Mouse (Mus musculus) testis, adult 2 months (tissue): Measurements from ENCODE around the gene Tcf12. TPM values are rescaled to one million over a fixed set of nuclear protein-coding genes. Genes with fewer than 3 reads are reported as not detected.
A peak's percentile ranks its signal among the peaks of the same experiment; 100 is the strongest.

Source experiments
- H3K27ac ChIP-seq: fragments of 200-500 bp; 2 replicates; pipeline ENCODE4 v1.5.1; 2012; ENCODE audit warnings: low read depth, low read length; ENCODE audit not compliant: control insufficient read depth, insufficient read depth
- H3K27me3 ChIP-seq: fragments of 200-500 bp; 2 replicates; pipeline ENCODE4 v1.6.1; 2012; ENCODE audit warnings: mild to moderate bottlenecking, low read length, moderate library complexity; ENCODE audit not compliant: control insufficient read depth, insufficient read depth
- H3K36me3 ChIP-seq: fragments of 200-500 bp; 2 replicates; pipeline ENCODE4 v1.6.1; 2012; ENCODE audit warnings: mild to moderate bottlenecking, low read length; ENCODE audit not compliant: control insufficient read depth, insufficient read depth
- H3K4me1 ChIP-seq: fragments of 200-500 bp; 2 replicates; pipeline ENCODE4 v1.6.1; 2012; ENCODE audit warnings: low read length; ENCODE audit not compliant: control insufficient read depth, insufficient read depth
- H3K4me3 ChIP-seq: fragments of 200-500 bp; 2 replicates; pipeline ENCODE4 v1.5.1; 2012; ENCODE audit warnings: low read depth, mild to moderate bottlenecking, low read length, moderate library complexity, mixed read lengths; ENCODE audit not compliant: control insufficient read depth
- CTCF ChIP-seq: fragments of 200-500 bp; IDR thresholded peaks from 2 replicates; pipeline ENCODE4 v1.5.1; 2012; ENCODE audit warnings: low read depth, mild to moderate bottlenecking, inconsistent platforms, low read length, moderate library complexity; ENCODE audit not compliant: control insufficient read depth, insufficient read depth, insufficient replicate concordance
- POLR2A ChIP-seq: fragments of 200-500 bp; IDR thresholded peaks from 2 replicates; pipeline ENCODE4 v1.6.1; 2012; ENCODE audit warnings: low read depth, mild to moderate bottlenecking, inconsistent platforms, low read length, moderate library complexity; ENCODE audit not compliant: control insufficient read depth
- polyA plus RNA-seq: library from polyadenylated mRNA; depleted of rRNA; stranded (reverse); fragments of >200 nt; gene quantifications from 2 replicates; pipeline ENCODE4 v1.2.3, GENCODE M21; 2012

The Tcf12 gene
- polyA plus RNA-seq, 1 experiment, result 20.0 TPM

DNA sequence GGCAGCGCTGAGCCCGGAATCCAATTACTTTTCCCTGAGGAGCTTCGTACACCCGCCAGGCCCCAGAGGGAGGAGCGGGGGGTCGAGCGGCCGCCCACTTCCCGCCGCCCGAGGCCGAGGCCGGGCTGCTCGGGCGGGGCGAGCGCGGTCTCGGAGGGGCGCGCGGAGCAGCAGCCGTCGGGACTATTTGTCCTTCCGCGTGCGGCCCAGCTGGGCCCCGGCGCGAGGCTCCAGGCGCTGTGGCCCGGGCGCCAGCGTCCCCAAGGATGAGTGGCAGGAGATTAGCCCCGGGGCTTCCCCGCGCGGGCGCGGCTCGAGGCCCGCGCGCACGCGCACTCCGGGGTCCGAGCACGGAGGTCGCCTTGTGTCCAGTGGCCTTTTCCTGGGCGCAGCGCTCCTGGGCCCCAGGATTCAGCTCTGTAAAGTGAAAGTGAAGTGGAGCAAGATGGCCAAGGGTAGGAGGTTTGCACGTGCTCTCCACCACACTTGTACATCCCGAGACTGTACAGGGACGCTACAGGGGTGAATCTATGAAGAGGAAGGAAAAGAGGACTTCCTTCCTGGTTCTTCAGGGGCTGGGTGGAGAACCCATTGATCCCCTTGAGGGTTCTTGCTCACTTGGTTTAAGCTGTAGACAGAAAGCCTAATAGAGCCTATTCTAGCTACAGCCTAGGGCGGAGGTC, 21.6 kb upstream of the Tcf12 start:
- no peaks in the 10 kb centered on the region; the same call in none of the 2 replicates for H3K4me1 ChIP-seq
- no peaks in the 10 kb centered on the region for H3K36me3 ChIP-seq
- H3K27me3 ChIP-seq, result no peaks in the 10 kb centered on the region
- H3K4me3 ChIP-seq, result peak overlapping the region; percentile 70
- TF ChIP-seq CTCF, result no peak
- TF ChIP-seq POLR2A, result no peak; the same call in 1 of the 2 replicates
- H3K27ac ChIP-seq, result peak overlapping the region; percentile 83

DNA sequence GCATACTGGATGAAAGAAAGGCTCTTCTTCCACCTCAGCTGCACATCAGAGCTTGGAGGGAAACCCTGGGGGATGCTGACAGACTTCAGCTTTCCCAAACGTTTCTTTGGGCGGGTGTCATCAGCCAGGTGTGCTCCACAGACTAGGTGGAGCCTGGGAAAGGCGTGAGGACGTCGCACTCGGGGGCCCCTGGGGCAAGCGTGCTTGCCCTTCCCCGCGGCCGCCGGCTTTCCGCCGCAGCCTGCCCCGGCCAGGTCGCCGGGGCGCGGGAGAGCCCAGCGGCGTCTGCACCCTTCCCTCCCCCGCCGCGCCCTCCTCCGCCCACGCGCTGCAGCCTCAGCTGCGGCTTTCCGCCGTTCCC, 21.0 kb upstream of the Tcf12 start:
- peak overlapping the region; percentile 70 for H3K4me3 ChIP-seq
- H3K27ac ChIP-seq, result peak overlapping the region; percentile 83
- H3K4me1 ChIP-seq, result no peaks in the 10 kb centered on the region; the same call in none of the 2 replicates
- H3K27me3 ChIP-seq, result no peaks in the 10 kb centered on the region
- TF ChIP-seq CTCF (no peak), POLR2A (no peak; the same call in 1 of the 2 replicates)
- H3K36me3 ChIP-seq, result no peaks in the 10 kb centered on the region

DNA sequence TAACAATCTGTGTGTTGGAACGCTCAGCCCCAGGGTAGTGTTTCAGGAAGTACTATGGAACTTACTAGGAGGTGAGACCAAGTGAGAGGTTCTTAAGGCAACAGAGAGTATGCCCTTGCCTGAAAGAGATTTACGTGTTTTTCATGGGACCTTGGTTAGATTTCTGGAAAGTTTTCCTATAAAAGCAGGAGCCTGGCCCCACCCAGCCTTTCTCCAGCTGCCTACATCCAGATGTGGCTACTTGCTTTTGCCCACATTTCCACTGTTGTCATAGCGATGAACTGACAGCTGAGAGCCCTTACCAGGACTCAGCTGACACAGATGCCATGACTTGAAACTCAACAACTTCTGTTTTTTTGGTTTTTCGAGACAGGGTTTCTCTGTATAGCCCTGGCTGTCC, 18.2 kb upstream of the Tcf12 start:
- H3K4me3 ChIP-seq, result no peak overlapping the region
- H3K27me3 ChIP-seq, result no peaks in the 10 kb centered on the region
- H3K4me1 ChIP-seq, result no peaks in the 10 kb centered on the region; the same call in none of the 2 replicates
- H3K36me3 ChIP-seq, result no peaks in the 10 kb centered on the region
- TF ChIP-seq POLR2A (no peak), CTCF (no peak)
- no peak overlapping the region for H3K27ac ChIP-seq

DNA sequence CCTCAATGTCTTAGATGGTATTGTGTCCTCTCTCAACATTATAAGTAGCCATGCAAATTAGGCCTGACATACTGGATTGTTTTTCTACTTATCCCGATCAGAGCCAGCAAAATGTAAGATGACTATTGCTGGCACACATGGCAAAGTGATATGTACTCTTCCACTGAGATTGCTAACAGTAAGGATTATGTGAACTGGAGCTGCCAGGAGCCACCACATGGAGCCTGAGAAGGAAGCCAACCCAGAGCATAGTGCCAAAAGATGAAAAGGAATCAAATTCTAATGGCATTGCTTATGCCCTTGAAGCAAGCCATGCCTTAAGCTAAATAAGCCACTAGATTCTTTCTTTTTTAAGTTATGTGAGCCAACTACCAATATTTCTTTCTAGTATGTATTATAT, 13.8 kb upstream of the Tcf12 start:
- H3K27me3 ChIP-seq, result no peaks in the 10 kb centered on the region
- no peak overlapping the region for H3K27ac ChIP-seq
- no peaks in the 10 kb centered on the region for H3K4me1 ChIP-seq
- H3K36me3 ChIP-seq, result no peaks in the 10 kb centered on the region
- no peak for TF ChIP-seq POLR2A
- no peak for TF ChIP-seq CTCF
- no peak overlapping the region for H3K4me3 ChIP-seq

DNA sequence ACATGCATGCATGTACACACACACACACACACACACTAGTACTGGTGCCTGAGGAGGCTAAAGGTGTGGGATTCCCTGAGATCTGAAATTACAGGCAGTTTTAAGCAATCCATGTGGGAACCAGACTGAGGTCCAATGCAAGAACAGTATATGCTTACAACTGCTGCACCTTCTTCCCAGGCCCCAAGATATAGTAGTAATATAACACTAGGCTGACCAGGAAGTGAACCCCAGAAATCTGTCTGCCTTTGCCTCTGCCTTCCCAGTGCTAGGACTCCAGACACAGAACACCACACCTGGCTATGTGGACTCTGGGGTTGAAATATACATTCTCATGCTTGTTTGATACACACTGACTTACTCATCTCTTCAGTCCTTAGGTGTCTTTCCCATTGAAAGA, 6.8 kb upstream of the Tcf12 start:
- Histone ChIP-seq H3K27ac (no peak overlapping the region), H3K4me1 (no peaks in the 10 kb centered on the region), H3K36me3 (no peaks in the 10 kb centered on the region), H3K4me3 (no peak overlapping the region), H3K27me3 (no peaks in the 10 kb centered on the region)
- TF ChIP-seq POLR2A, result no peak
- no peak for TF ChIP-seq CTCF

DNA sequence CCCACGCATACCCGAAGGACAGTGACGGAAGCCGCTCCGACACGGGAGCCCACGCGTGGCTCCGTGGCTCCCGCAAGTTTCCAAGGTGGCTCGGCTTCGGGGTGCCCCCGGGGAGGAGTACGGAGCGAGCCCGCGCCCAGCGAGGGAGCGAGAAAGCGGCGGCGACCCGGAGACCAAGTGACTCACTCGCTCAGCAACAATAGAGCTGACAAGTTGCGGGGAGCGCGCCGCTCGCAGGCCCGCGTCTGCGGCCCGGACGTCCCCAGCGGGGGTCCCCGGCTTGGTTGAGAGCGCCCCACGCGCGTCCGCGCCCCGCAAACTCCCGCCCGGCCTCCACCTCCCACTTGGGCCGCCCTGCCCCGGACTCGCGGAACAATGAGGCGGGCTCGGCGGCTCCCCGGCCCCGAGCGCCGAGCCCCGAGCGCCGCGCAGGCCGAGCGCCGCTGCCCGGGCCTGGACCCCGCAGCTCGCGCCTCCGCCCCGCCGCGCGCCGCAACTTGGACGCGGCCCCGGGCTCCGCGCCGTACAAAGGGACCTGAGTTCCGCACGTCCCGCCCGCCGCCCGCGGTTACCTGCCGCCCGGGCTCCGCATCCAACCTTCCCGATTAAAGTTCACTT, 558 bp downstream of the Tcf12 start:
- peaks cover 3% of the 10 kb centered on the region for H3K4me1 ChIP-seq
- H3K27ac ChIP-seq, result peak overlapping the region; percentile 88
- H3K36me3 ChIP-seq, result no peaks in the 10 kb centered on the region
- peak overlapping the region; percentile 90 for H3K4me3 ChIP-seq
- no peak for TF ChIP-seq POLR2A
- no peak for TF ChIP-seq CTCF
- no peaks in the 10 kb centered on the region for H3K27me3 ChIP-seq

DNA sequence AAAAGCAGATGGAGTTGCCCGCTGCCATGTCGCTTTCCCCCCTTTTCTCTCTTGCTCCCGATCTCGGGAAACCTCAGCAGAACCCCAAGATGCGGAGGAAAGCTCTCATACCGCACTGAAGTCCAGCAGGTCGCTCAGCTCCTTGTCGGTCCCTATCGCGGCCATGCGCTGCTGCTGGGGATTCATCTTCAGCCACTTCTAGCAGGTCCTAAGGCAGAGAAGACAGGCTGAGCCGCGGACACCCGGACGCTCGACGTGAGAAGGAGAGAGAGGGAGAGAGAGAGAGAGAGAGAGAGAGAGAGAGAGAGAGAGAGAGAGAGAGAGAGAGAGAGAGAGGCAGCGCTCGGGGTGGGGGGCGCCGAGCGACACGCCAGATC, 1.1 kb downstream of the Tcf12 start:
- peak overlapping the region; percentile 90 for H3K4me3 ChIP-seq
- peak overlapping the region; percentile 88 for H3K27ac ChIP-seq
- no peaks in the 10 kb centered on the region for H3K27me3 ChIP-seq
- H3K4me1 ChIP-seq, result peaks cover 3% of the 10 kb centered on the region
- TF ChIP-seq POLR2A (no peak), CTCF (no peak)
- no peaks in the 10 kb centered on the region for H3K36me3 ChIP-seq
